Mouse (Mus musculus) neural tube, embryonic 13.5 days (tissue): ENCODE results near the gene Tubb3. TPM values are rescaled to one million over a fixed set of nuclear protein-coding genes. Genes with fewer than 3 reads are reported as not detected.
"Not testable (repeated sequence)": the region's sequence is repeated elsewhere in the genome, so short reads cannot be mapped to it uniquely, and the experiment has no call there.

ENCODE experiments used
- ATAC-seq: fragments of 200-750 bp; cut with Nextera tagmentation; 2 replicates; pipeline ENCODE4 v1.8.0; 2017; ENCODE audit warnings: low read depth, mild to moderate bottlenecking, moderate TSS enrichment, moderate library complexity
- H3K27ac ChIP-seq: fragments of 300-500 bp; sonication (generic); replicated peaks from 2 replicates; pipeline ENCODE4 v1.5.1; 2015; ENCODE audit warnings: moderate library complexity, mild to moderate bottlenecking, inconsistent platforms
- H3K27me3 ChIP-seq: fragments of 300-500 bp; sonication (generic); 2 replicates; pipeline ENCODE4 v1.6.1; 2015; ENCODE audit warnings: mild to moderate bottlenecking, inconsistent platforms
- H3K36me3 ChIP-seq: fragments of 300-500 bp; sonication (generic); 2 replicates; pipeline ENCODE4 v1.6.1; 2015; ENCODE audit warnings: mild to moderate bottlenecking, inconsistent platforms
- H3K4me1 ChIP-seq: fragments of 300-500 bp; sonication (generic); replicated peaks from 2 replicates; pipeline ENCODE4 v1.6.1; 2015; ENCODE audit warnings: inconsistent platforms
- H3K4me2 ChIP-seq: fragments of 300-500 bp; sonication (generic); 2 replicates; pipeline ENCODE4 v1.6.1; 2015; ENCODE audit warnings: inconsistent platforms, mild to moderate bottlenecking, moderate library complexity
- H3K4me3 ChIP-seq: fragments of 300-500 bp; sonication (generic); 2 replicates; pipeline ENCODE4 v1.5.1; 2015; ENCODE audit warnings: mild to moderate bottlenecking, inconsistent platforms
- H3K9ac ChIP-seq: fragments of 300-500 bp; sonication (generic); 2 replicates; pipeline ENCODE4 v1.6.1; 2015; ENCODE audit warnings: moderate library complexity, mild to moderate bottlenecking, inconsistent platforms
- H3K9me3 ChIP-seq: fragments of 300-500 bp; sonication (generic); 2 replicates; pipeline ENCODE4 v1.6.1; 2016; ENCODE audit warnings: inconsistent platforms
- WGBS: fragments of 180-500 bp; shearing (Covaris S2); methylation state at CpG from one replicate; pipeline ENCODE4 v1.1.7; 2015; 5-methylcytosine and 5-hydroxymethylcytosine counted together
- polyA plus RNA-seq: library from polyadenylated mRNA; unstranded; fragments of >200 nt; fragmentation: Nextera tagmentation; extraction: Ambion mirVana; gene quantifications from 2 replicates; pipeline ENCODE4 v1.2.1, GENCODE M21; 2015

Tubb3 gene
- polyA plus RNA-seq, 1 experiment from 2014 or later: 1,658 TPM

- peaks cover 31% of the 10 kb centered on the region for H3K36me3 ChIP-seq
- H3K4me1 ChIP-seq: peaks cover 42% of the 10 kb centered on the region
- WGBS: 89% methylated on average over 5 of the region's 5 CpGs
- peak overlapping the region; percentile 87 for H3K4me3 ChIP-seq
- H3K27me3 ChIP-seq, ATAC-seq, H3K9me3 ChIP-seq, H3K27ac ChIP-seq: not testable (repeated sequence)
- peak overlapping the region; percentile 85 for H3K4me2 ChIP-seq
- peak overlapping the region; percentile 100 for H3K9ac ChIP-seq
Observed at GRCm38 (mm10) chr8:123414997-123415696, 3.9 kb downstream of the Tubb3 start.

GRCm38 (mm10) chr8:123415967-123416943, 5.0 kb downstream of the Tubb3 start:
- H3K9ac ChIP-seq: no peak overlapping the region; the same call in 1 of the 2 replicates
- peaks cover 42% of the 10 kb centered on the region for H3K36me3 ChIP-seq
- peaks cover 40% of the 10 kb centered on the region for H3K4me1 ChIP-seq
- 85% methylated on average over 8 of the region's 8 CpGs for WGBS
- no peak overlapping the region for H3K27ac ChIP-seq
- H3K4me2 ChIP-seq: peak overlapping the region; percentile 85
- ATAC-seq: no peak
- H3K4me3 ChIP-seq: peak overlapping the region; percentile 87; the same call in 1 of the 2 replicates
- H3K9me3 ChIP-seq: no peaks in the 10 kb centered on the region
- no peaks in the 10 kb centered on the region for H3K27me3 ChIP-seq

GRCm38 (mm10) chr8:123416944-123417555, 5.8 kb downstream of the Tubb3 start:
- Histone ChIP-seq H3K9me3 (no peaks in the 10 kb centered on the region), H3K36me3 (peaks cover 49% of the 10 kb centered on the region), H3K4me2 (peak overlapping the region; percentile 85), H3K27me3 (no peaks in the 10 kb centered on the region), H3K9ac (no peak overlapping the region; the same call in none of the 2 replicates), H3K4me3 (0 out of 2 replicates have a peak overlapping the region, but pooled peaks have one; percentile 6), H3K27ac (no peak overlapping the region), H3K4me1 (peaks cover 44% of the 10 kb centered on the region)
- whole genome bisulfite sequencing: 71% methylated on average over 8 of the region's 8 CpGs
- ATAC-seq: no peak

GRCm38 (mm10) chr8:123419711-123420110, 8.5 kb downstream of the Tubb3 start:
- H3K4me2 ChIP-seq: no peak overlapping the region
- H3K36me3 ChIP-seq: peaks cover 66% of the 10 kb centered on the region
- H3K9me3 ChIP-seq: no peaks in the 10 kb centered on the region
- no peak overlapping the region for H3K27ac ChIP-seq
- H3K27me3 ChIP-seq: no peaks in the 10 kb centered on the region
- WGBS: 80% methylated on average over 4 of the region's 4 CpGs
- no peak overlapping the region for H3K4me3 ChIP-seq
- no peak for ATAC-seq
- H3K4me1 ChIP-seq: peaks cover 52% of the 10 kb centered on the region
- no peak overlapping the region for H3K9ac ChIP-seq

- H3K36me3 ChIP-seq: peaks cover 66% of the 10 kb centered on the region
- 91% methylated on average over 34 of the region's 34 CpGs for WGBS
- H3K4me3 ChIP-seq: no peak overlapping the region
- H3K4me1 ChIP-seq: peaks cover 43% of the 10 kb centered on the region
- no peak overlapping the region for H3K27ac ChIP-seq
- ATAC-seq: no peak
- 0 out of 2 replicates have a peak overlapping the region, but pooled peaks have one; percentile 31 for H3K9ac ChIP-seq
- H3K4me2 ChIP-seq: no peak overlapping the region
- no peaks in the 10 kb centered on the region for H3K27me3 ChIP-seq
- H3K9me3 ChIP-seq: no peaks in the 10 kb centered on the region
Observed at GRCm38 (mm10) chr8:123420525-123421281, 9.5 kb downstream of the Tubb3 start.

GRCm38 (mm10) chr8:123421325-123421724, 10.1 kb downstream of the Tubb3 start:
- 89% methylated on average over 19 of the region's 19 CpGs for WGBS
- Histone ChIP-seq H3K4me1 (peaks cover 38% of the 10 kb centered on the region), H3K4me2 (no peak overlapping the region), H3K9ac (peak overlapping the region; percentile 31; the same call in 1 of the 2 replicates), H3K36me3 (peaks cover 65% of the 10 kb centered on the region), H3K9me3 (peaks cover 2% of the 10 kb centered on the region; the same call in 1 of the 2 replicates), H3K4me3 (no peak overlapping the region), H3K27me3 (no peaks in the 10 kb centered on the region), H3K27ac (no peak overlapping the region)
- no peak for ATAC-seq

- Histone ChIP-seq H3K9ac (no peak overlapping the region), H3K27ac (no peak overlapping the region), H3K4me1 (peaks cover 29% of the 10 kb centered on the region), H3K36me3 (peaks cover 62% of the 10 kb centered on the region), H3K4me2 (peak overlapping the region; percentile 38), H3K4me3 (no peak overlapping the region), H3K9me3 (peaks cover 10% of the 10 kb centered on the region), H3K27me3 (no peaks in the 10 kb centered on the region)
- peak; percentile 52; the same call in 1 of the 2 replicates for ATAC-seq
- 18% methylated on average over 17 of the region's 17 CpGs for WGBS
Observed at GRCm38 (mm10) chr8:123422056-123422780, 11.0 kb downstream of the Tubb3 start.

- Histone ChIP-seq H3K27ac (no peak overlapping the region), H3K4me3 (no peak overlapping the region), H3K27me3 (no peaks in the 10 kb centered on the region), H3K9me3 (peaks cover 16% of the 10 kb centered on the region), H3K4me2 (no peak overlapping the region), H3K4me1 (peaks cover 24% of the 10 kb centered on the region), H3K9ac (no peak overlapping the region), H3K36me3 (peaks cover 58% of the 10 kb centered on the region)
- WGBS: 16% methylated on average over 3 of the region's 3 CpGs
- peak; percentile 68 for ATAC-seq
Observed at GRCm38 (mm10) chr8:123422781-123423159, 11.5 kb downstream of the Tubb3 start.

- Histone ChIP-seq H3K36me3 (peaks cover 51% of the 10 kb centered on the region), H3K27ac (no peak within 1 kb of the TSS), H3K4me3 (no peak within 1 kb of the TSS)
Observed at GRCm38 (mm10) chr8:123423441-123423840, 12.2 kb downstream of the Tubb3 start, which contains the start of gene Def8. TSS of gene Def8 (plus strand) at chr8:123423527.

GRCm38 (mm10) chr8:123426511-123427509, 15.6 kb downstream of the Tubb3 start:
- Histone ChIP-seq H3K27me3 (no peaks in the 10 kb centered on the region), H3K4me1 (peaks cover 9% of the 10 kb centered on the region), H3K9me3 (peaks cover 46% of the 10 kb centered on the region), H3K9ac (no peak overlapping the region), H3K27ac (no peak overlapping the region), H3K4me2 (no peak overlapping the region), H3K36me3 (peaks cover 18% of the 10 kb centered on the region), H3K4me3 (no peak overlapping the region)
- 96% methylated on average over 27 of the region's 27 CpGs for WGBS
- ATAC-seq: no peak

More at GRCm38 (mm10) chr8:123423441-123423840, 12.2 kb downstream of the Tubb3 start, which contains the start of gene Def8:
- H3K27me3 ChIP-seq: no peaks in the 10 kb centered on the region
- WGBS: 75% methylated on average over 7 of the region's 7 CpGs
- no peak for ATAC-seq
- H3K9ac ChIP-seq: no peak within 1 kb of the TSS
- peak within 1 kb of the TSS; percentile 38 for H3K4me2 ChIP-seq
- H3K4me1 ChIP-seq: peaks cover 19% of the 10 kb centered on the region
- peaks cover 23% of the 10 kb centered on the region for H3K9me3 ChIP-seq
